Mouse (Mus musculus) embryo, embryonic 9.5 days (tissue): Measurements from ENCODE around the gene Phospho1.

ENCODE experiments used
- DNase-seq: peaks from one replicate; pipeline ENCODE4 v3.0.0-alpha.2; 2017; ENCODE audit errors: extremely low spot score

Phospho1 gene

GRCm38 (mm10) chr11:95824071-95824876 lies at the start of gene Phospho1:
Gene Phospho1, plus strand, starts transcription at chr11:95824499.
- peak; percentile 91 for DNase-seq

GRCm38 (mm10) chr11:95777323-95778297 lies 46.7 kb upstream of the Phospho1 start:
- DNase-seq = no peak

- peak; percentile 31 for DNase-seq
Measured at GRCm38 (mm10) chr11:95778831-95779251, 45.5 kb upstream of the Phospho1 start.

GRCm38 (mm10) chr11:95779366-95779765 lies 44.9 kb upstream of the Phospho1 start:
- DNase-seq = no peak

GRCm38 (mm10) chr11:95780480-95780879 lies 43.8 kb upstream of the Phospho1 start:
- DNase-seq = no peak

DNA sequence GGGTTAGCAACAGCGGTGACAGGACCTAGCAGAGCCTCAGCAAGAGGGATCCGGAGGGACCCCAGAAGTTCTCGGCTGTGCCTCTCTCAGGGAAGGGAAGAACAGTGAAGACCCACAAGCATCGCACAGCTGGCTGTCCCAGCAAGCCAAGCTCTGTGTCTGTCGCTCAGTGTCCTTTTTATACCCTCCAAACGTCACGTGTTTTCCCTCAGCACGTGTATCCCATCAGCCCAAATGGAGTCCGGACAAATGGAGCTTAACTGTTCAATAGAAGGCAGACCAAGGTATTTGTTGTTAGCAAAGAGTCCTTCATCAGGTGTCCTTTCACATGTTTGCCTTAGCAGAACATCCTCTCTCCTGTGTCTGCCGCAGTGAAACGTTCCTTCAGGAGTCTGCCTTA lies 42.7 kb upstream of the Phospho1 start:
- no peak for DNase-seq

DNA sequence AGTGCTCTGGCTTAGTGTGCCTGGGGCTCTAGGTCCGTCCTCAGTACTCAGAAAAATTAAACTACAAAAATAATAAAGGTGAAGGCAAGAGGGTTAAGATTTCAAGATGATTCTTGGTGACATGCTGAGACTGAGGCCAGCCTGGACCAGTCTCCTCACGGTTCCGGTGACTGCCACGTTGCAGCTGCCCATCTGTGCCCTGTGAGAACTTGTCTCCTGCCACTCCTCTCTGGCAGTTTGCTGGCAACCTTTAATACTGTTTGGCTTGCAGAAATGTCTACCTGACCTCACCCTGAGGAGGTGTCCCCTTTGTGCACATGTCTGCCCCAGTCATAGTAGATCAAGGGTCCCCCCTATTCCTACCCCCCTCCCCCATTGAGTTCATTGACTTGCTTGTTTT lies 40.8 kb upstream of the Phospho1 start:
- no peak for DNase-seq

GRCm38 (mm10) chr11:95783958-95784357 lies 40.3 kb upstream of the Phospho1 start:
- DNase-seq = no peak

GRCm38 (mm10) chr11:95785675-95786074 lies 38.6 kb upstream of the Phospho1 start:
- no peak for DNase-seq

DNA sequence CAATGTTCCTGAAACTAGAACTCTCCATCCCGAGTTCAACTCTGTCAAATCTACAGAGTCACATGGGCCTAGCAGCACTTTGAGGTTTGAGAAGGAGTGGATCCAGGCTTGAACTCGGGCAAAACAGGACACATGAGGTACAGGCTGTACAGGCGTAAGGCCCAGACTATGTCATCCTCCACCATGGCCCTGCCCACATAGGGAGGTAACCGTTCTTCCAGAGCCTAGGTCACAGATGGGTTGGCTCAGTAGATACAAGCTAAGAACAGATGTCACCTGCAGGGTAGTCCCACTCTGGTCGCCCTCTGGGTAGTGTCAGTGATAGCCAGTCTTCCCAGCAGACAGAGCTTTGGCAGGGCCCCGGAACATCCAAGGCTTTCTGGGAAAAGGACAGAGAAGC lies 37.8 kb upstream of the Phospho1 start:
- DNase-seq = no peak

DNA sequence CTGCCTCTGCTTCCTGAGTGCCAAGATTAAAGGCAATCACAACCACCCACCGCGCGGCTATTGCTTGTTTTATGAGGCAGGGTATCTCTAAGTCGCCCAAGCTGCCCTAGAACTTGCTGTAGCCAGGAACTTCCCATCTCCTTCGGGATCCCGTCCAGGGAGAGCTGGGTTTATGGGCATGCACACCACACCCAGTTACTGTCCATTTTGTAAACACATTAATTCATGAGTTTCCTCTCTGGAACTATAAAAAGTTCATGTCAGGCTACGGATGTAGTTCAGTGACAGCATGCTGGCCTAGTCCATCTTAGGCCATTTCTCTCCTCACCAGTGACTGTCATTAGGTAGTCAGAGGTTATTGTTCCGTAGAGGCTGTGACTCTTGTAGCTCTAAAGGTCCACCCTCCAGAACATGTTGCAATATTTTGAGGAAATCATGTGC lies 34.8 kb upstream of the Phospho1 start:
- DNase-seq = no peak

GRCm38 (mm10) chr11:95791787-95792186 lies 32.5 kb upstream of the Phospho1 start:
- no peak for DNase-seq

DNA sequence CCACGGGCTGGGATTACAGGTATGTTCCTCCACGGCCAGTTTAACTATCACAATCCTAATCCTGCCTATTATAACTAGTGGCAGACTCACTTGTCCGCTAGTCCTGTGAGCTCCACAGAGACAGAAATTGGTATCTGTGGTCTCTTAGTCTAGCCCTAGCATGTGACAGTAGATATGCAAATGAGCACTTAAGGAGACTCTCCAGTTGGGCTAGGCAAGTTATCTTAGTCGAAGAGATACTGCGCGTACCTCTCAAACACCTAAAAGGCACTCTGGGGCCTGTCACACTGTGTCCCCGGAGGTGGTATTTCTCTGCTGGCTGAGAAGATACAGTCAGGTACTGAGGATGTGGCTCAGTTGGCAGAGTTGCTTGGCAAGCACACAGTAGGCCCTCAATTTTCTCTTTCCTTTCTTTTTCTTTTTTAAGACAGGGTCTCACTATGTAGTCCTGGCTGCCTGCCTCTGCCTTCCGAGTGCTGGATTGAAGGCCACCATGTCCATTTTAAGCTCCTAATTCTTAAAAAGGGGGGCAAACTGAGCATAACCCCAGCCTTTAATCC lies 31.3 kb upstream of the Phospho1 start:
- DNase-seq = no peak

- DNase-seq = no peak
Measured at GRCm38 (mm10) chr11:95794201-95794600, 30.1 kb upstream of the Phospho1 start.

GRCm38 (mm10) chr11:95795582-95795981 lies 28.7 kb upstream of the Phospho1 start:
- no peak for DNase-seq

GRCm38 (mm10) chr11:95805010-95805409 lies 19.3 kb upstream of the Phospho1 start:
- no peak for DNase-seq

GRCm38 (mm10) chr11:95805527-95805926 lies 18.8 kb upstream of the Phospho1 start:
- DNase-seq = no peak

GRCm38 (mm10) chr11:95807884-95808283 lies 16.4 kb upstream of the Phospho1 start:
- no peak for DNase-seq

GRCm38 (mm10) chr11:95808448-95809011 lies 15.8 kb upstream of the Phospho1 start:
- no peak for DNase-seq

DNA sequence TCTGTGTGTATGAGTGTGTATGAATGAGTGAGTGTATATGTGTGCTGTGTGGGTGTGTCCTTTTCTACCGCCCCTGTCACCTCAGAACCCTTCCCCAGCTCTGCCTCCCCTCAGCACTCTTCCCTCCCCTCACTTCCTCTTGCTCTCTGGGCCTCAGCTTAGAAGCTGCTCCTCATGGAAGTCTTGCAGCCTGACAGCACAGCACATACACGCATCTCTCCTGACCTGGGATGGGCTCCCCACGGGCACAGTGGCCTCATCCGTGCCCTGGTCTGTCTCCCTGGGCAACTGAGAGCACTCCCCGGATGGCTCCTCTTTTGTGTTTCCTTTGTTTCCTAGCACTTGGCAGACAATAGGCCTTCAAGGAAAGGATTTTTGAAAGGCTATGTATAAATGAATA lies 14.7 kb upstream of the Phospho1 start:
- peak; percentile 12 for DNase-seq

DNA sequence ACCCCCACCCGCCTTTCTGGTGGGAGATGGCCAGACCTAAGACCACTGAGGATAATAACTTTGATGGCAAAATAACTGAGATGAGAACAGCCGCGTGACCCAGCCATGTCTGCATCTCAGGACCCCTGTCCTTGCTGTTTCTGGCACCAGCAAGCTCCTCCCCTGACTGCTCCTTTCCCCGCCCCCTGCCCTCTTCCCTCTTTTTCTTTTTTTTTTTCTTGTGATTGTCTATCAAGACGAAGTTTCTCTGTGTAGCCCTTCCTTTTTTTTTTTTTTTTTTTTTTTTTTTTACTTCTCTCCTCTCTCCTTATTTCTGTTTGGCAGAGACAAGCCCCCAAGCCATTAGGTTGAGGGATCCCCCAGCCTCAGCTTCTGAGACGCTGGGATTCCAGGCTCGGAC lies 13.5 kb upstream of the Phospho1 start:
- DNase-seq = no peak

- DNase-seq = no peak
Measured at GRCm38 (mm10) chr11:95811741-95812140, 12.6 kb upstream of the Phospho1 start.
